16 mouse cellular contexts compared by ENCODE assay signal in genomic region chr4:64224918-64225317, GRCm38 (mm10).
DNase-seq lines count a peak whose midpoint lies in the region; ATAC-seq lines count a peak whose summit lies in the region.
"Had no signal": no experiment of that assay in that cellular context is flagged by ENCODE, and none has a peak within 500 bp of the region (broad histone marks: within the 10 kb centered on the region; RNA-seq: fewer than 3 reads in every experiment).

No protein-coding gene starts in this region.

- DNase-seq in cerebellum, adult 9-11 months = peak; percentile 14
- DNase-seq in cerebellum, postnatal 25 days = no peak
- no peak for DNase-seq in midbrain, embryonic 11.5 days (ENCODE audit: low spot score, missing footprints)
- peak; percentile 6 to 57 for DNase-seq in layer of hippocampus, postnatal 14 days (ENCODE audit: low spot score in 2 of 2)
- DNase-seq in ovary, adult 18-20 months (ENCODE audit: low spot score) = no peak
- DNase-seq: adrenal gland, postnatal 25 days; embryo, embryonic 11 days; heart, postnatal 4 days; kidney, adult 11 months; kidney, postnatal 10 days; lung, embryonic 14.5 days; thymus, postnatal 36 days had no signal

- no peak overlapping the region for H3K4me2 ChIP-seq in hindbrain, embryonic 15.5 days
- no peak overlapping the region for H3K4me2 ChIP-seq in hindbrain, embryonic 13.5 days
- H3K4me2 ChIP-seq in midbrain, embryonic 16.5 days (ENCODE audit: low read length) = no peak overlapping the region
- no peak overlapping the region for H3K4me2 ChIP-seq in midbrain, embryonic 11.5 days
- H3K4me2 ChIP-seq: heart, embryonic 13.5 days; lung, embryonic 14.5 days had no signal

- H3K4me1 ChIP-seq in hindbrain, embryonic 15.5 days (replicated peaks) = no peaks in the 10 kb centered on the region
- H3K4me1 ChIP-seq in hindbrain, embryonic 13.5 days (replicated peaks) = no peaks in the 10 kb centered on the region
- H3K4me1 ChIP-seq in midbrain, embryonic 16.5 days (ENCODE audit: control insufficient read depth, insufficient read depth, low read length) = no peaks in the 10 kb centered on the region
- no peaks in the 10 kb centered on the region for H3K4me1 ChIP-seq in midbrain, embryonic 11.5 days (ENCODE audit: control insufficient read depth, insufficient read depth, low read length)
- H3K4me1 ChIP-seq: heart, embryonic 13.5 days had no signal

- H3K9ac ChIP-seq in hindbrain, embryonic 15.5 days = no peak overlapping the region
- H3K9ac ChIP-seq in hindbrain, embryonic 13.5 days = no peak overlapping the region
- no peak overlapping the region for H3K9ac ChIP-seq in midbrain, embryonic 16.5 days (ENCODE audit: low read depth, low read length)
- H3K9ac ChIP-seq in midbrain, embryonic 11.5 days (ENCODE audit: low read length) = no peak overlapping the region
- H3K9ac ChIP-seq: heart, embryonic 13.5 days; lung, embryonic 14.5 days had no signal

- H3K9me3 ChIP-seq in hindbrain, embryonic 15.5 days = no peaks in the 10 kb centered on the region
- no peaks in the 10 kb centered on the region for H3K9me3 ChIP-seq in hindbrain, embryonic 13.5 days
- no peaks in the 10 kb centered on the region for H3K9me3 ChIP-seq in midbrain, embryonic 16.5 days (replicated peaks; ENCODE audit: control insufficient read depth, low read length, poor library complexity, severe bottlenecking)
- no peaks in the 10 kb centered on the region for H3K9me3 ChIP-seq in midbrain, embryonic 11.5 days (ENCODE audit: control insufficient read depth, low read length)
- H3K9me3 ChIP-seq: heart, embryonic 13.5 days had no signal

- H3K36me3 ChIP-seq in hindbrain, embryonic 15.5 days = no peaks in the 10 kb centered on the region
- no peaks in the 10 kb centered on the region for H3K36me3 ChIP-seq in hindbrain, embryonic 13.5 days
- no peaks in the 10 kb centered on the region for H3K36me3 ChIP-seq in midbrain, embryonic 16.5 days (ENCODE audit: control insufficient read depth, insufficient read depth, low read length)
- H3K36me3 ChIP-seq in midbrain, embryonic 11.5 days (ENCODE audit: control insufficient read depth, insufficient read depth, low read length) = no peaks in the 10 kb centered on the region
- H3K36me3 ChIP-seq: heart, embryonic 13.5 days had no signal

- WGBS in hindbrain, embryonic 15.5 days = 71% methylated on average over 5 of the region's 5 CpGs
- 83% methylated on average over 5 of the region's 5 CpGs for WGBS in hindbrain, embryonic 13.5 days
- 65% methylated on average over 5 of the region's 5 CpGs for WGBS in midbrain, embryonic 16.5 days
- 88% methylated on average over 5 of the region's 5 CpGs for WGBS in midbrain, embryonic 11.5 days

- peak; percentile 83 for ATAC-seq in hindbrain, embryonic 15.5 days (ENCODE audit: low FRiP score, low read depth)
- ATAC-seq in hindbrain, embryonic 13.5 days (ENCODE audit: low FRiP score) = no peak
- peak; percentile 67; the same call in 1 of the 2 replicates for ATAC-seq in midbrain, embryonic 16.5 days
- ATAC-seq in midbrain, embryonic 11.5 days (ENCODE audit: low FRiP score) = no peak

- no peak overlapping the region for H3K27ac ChIP-seq in hindbrain, embryonic 15.5 days (replicated peaks)
- H3K27ac ChIP-seq in hindbrain, embryonic 13.5 days = no peak overlapping the region
- H3K27ac ChIP-seq in midbrain, embryonic 16.5 days (ENCODE audit: low read length) = no peak overlapping the region
- no peak overlapping the region for H3K27ac ChIP-seq in midbrain, embryonic 11.5 days (ENCODE audit: low read depth, low read length)
- H3K27ac ChIP-seq: heart, embryonic 13.5 days had no signal

- no peaks in the 10 kb centered on the region for H3K27me3 ChIP-seq in hindbrain, embryonic 15.5 days
- no peaks in the 10 kb centered on the region for H3K27me3 ChIP-seq in hindbrain, embryonic 13.5 days
- no peaks in the 10 kb centered on the region for H3K27me3 ChIP-seq in midbrain, embryonic 16.5 days (ENCODE audit: control insufficient read depth, insufficient read depth, low read depth, low read length)
- no peaks in the 10 kb centered on the region for H3K27me3 ChIP-seq in midbrain, embryonic 11.5 days (ENCODE audit: control insufficient read depth, insufficient read depth, low read length)
- H3K27me3 ChIP-seq: heart, embryonic 13.5 days had no signal

- no peak overlapping the region for H3K4me3 ChIP-seq in hindbrain, embryonic 15.5 days
- H3K4me3 ChIP-seq in hindbrain, embryonic 13.5 days = no peak overlapping the region
- H3K4me3 ChIP-seq in midbrain, embryonic 16.5 days (ENCODE audit: low read depth, low read length) = no peak overlapping the region
- H3K4me3 ChIP-seq in midbrain, embryonic 11.5 days (ENCODE audit: low read depth, low read length) = no peak overlapping the region
- H3K4me3 ChIP-seq: heart, embryonic 13.5 days had no signal

Comparison
In these comparisons a context has a peak if more than half of its experiments do, and no peak if none do; other contexts are left out.
1. DNase-seq: peak in cerebellum, adult 9-11 months (single experiment) and layer of hippocampus, postnatal 14 days (2 of 2); none in cerebellum, postnatal 25 days (0 of 2), midbrain, embryonic 11.5 days (single experiment) and ovary, adult 18-20 months (single experiment).
2. ATAC-seq: peak in hindbrain, embryonic 15.5 days (single experiment) and midbrain, embryonic 16.5 days (single experiment); none in hindbrain, embryonic 13.5 days (single experiment) and midbrain, embryonic 11.5 days (single experiment).